Mouse (Mus musculus) left cerebral cortex, adult 2 months (tissue): ENCODE data around the gene Anpep. TPM values are rescaled to one million over a fixed set of nuclear protein-coding genes. Genes with fewer than 3 reads are reported as not detected.

Experiments
- DNase-seq, 2 experiments: peaks; one replicate each; pipeline ENCODE4 v3.0.0; 2021 to 2022; ENCODE audit warnings: low spot score in 2 of 2, mixed read lengths in 1 of 2; ENCODE audit errors: extremely low spot score in 1 of 2
- H3K27ac ChIP-seq: fragments of 200-600 bp; 2 replicates; pipeline ENCODE4 v1.8.1; 2022
- H3K4me3 ChIP-seq: fragments of 200-600 bp; 2 replicates; pipeline ENCODE4 v1.8.1; 2022
- CTCF ChIP-seq: fragments of 200-600 bp; IDR thresholded peaks from 2 replicates; pipeline ENCODE4 v1.8.1; 2022; ENCODE audit warnings: antibody characterized with exemption, mild to moderate bottlenecking, moderate library complexity
- intact Hi-C: fragments of 180-260 bp; cut with DNase I; formaldehyde crosslinking; loops from one replicate; pipeline ENCODE4 v1.15.1; 2025
- total RNA-seq, 2 experiments: library from RNA; stranded (reverse); gene quantifications; 2 replicates each; pipeline ENCODE4 v1.2.3; 2021

Gene Anpep
- total RNA-seq, 2 experiments from 2014 or later, result 2.9 to 7.0 TPM

GRCm38 (mm10) chr7:79858956-79859630 lies 1.8 kb downstream of the Anpep start:
- no peak for TF ChIP-seq CTCF
- DNase-seq, result no peak
- intact Hi-C loops, result no loop called here
- Histone ChIP-seq H3K4me3 (no peak overlapping the region), H3K27ac (no peak overlapping the region)

- Histone ChIP-seq H3K27ac (no peak overlapping the region), H3K4me3 (no peak overlapping the region)
- no peak for TF ChIP-seq CTCF
- intact Hi-C loops, result no loop called here
- no peak for DNase-seq
These were observed 2.5 kb downstream of the Anpep start for GRCm38 (mm10) chr7:79858202-79858934.

DNA sequence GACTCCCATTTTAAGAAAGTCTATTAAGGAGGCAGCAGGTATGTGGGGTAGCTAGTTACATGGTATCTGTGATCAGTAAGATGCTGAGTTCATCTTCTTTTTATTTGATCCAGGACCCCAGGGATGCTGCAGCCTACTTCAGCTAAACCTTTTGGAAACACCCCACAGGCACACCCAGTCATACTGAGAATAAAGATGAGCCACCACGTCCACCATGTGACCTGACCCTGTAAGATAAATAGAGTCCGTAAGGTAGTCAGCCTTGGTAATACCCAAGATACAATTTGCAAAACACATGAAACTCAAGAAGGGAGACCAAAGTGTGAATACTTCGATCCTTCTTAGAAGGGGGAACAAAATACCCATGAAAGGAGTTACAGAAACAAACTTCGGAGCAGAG lies 4.6 kb downstream of the Anpep start:
- H3K27ac ChIP-seq, result no peak overlapping the region
- intact Hi-C loops, result no loop called here
- TF ChIP-seq CTCF, result no peak
- DNase-seq, result no peak
- no peak overlapping the region for H3K4me3 ChIP-seq

DNA sequence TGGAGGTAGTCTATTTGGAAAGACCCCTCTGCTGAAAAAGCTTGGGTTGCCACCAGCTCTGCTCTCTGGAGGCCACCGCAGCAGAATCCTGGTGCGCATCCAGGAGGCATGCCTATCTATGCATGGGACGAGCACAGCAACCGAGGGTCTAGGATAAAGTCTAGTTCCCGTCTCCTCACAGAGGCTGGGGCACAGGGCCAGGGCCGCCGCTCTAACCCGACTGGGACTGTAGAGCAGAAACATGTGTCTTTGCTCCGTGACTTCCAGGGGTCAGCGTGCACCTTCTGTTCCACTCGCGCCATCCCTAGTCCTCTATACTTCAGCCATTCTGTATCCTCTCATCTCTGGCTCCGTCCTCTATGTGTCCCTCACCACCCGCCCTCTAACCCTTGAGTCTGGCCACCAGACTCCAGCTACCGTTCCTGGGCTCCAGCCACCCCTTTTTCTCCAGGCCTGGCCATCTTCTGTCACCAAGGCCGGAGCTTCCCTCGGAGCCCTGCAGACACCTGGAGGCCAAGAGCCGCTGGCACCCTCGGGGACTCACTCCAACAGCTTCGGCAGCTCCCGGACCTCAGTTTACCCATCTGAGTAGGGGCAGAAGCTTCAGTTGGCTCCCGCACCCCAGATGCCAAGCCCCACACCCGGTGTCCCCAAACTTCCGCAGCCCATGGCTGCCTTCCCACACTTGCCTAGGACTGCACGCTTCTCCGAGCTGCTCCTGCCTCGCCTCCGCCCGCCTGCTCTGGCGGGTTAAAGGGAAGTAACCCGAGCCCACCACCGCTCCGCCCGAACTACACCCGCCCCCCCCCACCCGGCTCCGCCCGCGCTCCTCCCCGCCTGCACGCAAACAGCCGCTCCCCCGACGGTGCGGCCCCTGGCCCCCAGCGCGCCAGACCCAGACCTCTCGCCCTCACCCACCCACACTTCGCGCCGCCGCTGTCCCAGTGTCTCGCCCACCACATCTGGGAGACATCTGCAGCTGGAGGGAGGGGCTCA lies 13.1 kb downstream of the Anpep start:
- intact Hi-C loops, result no loop called here
- DNase-seq, result no peak
- TF ChIP-seq CTCF, result no peak
- H3K27ac ChIP-seq, result no peak overlapping the region
- 0 out of 2 replicates have a peak overlapping the region, but pooled peaks have one; percentile 17 for H3K4me3 ChIP-seq

GRCm38 (mm10) chr7:79846342-79846741 lies 14.5 kb downstream of the Anpep start:
- no peak for TF ChIP-seq CTCF
- Histone ChIP-seq H3K4me3 (no peak overlapping the region), H3K27ac (no peak overlapping the region)
- intact Hi-C loops, result no loop called here
- no peak for DNase-seq

DNA sequence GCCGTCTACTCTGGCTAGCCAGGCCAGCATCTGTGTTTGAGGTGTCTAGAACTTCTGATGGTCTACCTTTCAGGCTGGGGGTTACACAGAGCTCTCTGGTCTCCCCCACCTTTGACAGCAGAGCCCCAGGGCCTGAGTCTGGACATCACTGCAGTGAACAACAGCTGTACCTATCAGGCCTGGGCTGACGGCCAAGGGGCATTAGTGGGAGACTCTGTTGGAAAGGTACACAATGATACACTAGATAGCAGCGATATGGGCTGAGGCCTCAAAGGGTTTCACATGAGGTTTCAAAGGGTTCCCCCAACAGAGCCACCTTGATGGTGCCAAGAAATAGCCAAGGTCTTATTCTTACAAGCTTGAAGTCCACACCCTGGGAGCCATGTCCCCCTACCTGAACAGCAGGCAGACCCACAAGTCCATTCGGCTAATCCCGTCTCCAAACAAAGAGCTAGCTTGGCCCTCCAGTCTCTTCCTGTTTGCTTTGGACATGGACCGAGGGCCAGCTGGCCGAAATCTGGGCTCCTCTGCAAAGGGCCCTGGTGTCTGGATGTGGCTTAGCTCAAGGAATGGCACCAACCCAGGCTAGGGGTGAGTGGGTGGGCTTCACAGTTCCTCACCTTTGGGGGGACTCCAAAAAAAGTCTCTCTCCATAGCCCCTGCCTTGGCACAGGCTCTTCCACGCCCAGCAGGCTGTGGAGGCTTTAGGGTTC lies 16.6 kb downstream of the Anpep start:
- Histone ChIP-seq H3K27ac (no peak overlapping the region), H3K4me3 (no peak overlapping the region)
- intact Hi-C loops, result no loop called here
- no peak for DNase-seq
- no peak for TF ChIP-seq CTCF

DNA sequence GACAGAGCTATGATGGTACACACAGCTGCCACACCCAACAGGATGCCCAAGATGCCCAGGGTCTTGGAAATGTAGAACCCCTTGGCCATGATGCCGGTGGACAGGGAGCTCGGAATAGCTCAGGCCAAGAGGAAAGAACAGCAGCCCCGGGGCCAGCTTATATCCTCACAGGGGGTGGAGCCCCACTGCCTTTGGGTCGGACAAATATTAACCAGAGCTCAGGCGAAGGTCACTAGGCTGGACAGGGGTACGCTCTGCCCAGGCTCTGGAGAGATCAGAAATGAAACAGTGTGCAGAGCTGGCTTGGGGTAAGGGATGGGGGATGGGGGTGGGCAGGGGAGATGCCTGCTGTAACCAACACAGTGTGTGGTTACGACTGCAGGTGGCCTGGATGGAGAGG lies 18.7 kb downstream of the Anpep start:
- Histone ChIP-seq H3K27ac (no peak overlapping the region), H3K4me3 (no peak overlapping the region)
- intact Hi-C loops, result no loop called here
- no peak for TF ChIP-seq CTCF
- DNase-seq, result no peak

DNA sequence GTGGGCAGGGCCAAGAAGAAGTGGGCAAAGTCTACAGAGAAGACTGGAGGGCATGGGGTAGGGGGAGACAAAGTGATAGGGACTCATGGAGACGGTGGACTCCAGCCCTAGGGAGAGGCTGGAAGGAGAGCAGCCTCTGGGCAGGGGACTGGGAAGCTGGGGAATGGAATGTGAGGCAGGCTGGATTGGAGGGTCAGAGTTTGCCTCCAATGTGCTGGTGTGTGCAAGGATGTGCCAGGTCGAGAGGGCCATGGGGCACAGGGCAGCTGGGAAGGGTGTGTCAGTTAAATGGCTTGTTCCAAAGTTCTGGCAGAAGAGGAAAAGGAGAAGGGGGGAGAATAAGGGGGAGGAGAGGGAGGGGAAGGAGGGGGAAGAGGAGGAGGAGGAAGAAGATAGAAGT lies 23.6 kb downstream of the Anpep start:
- intact Hi-C loops, result no loop called here
- TF ChIP-seq CTCF, result no peak

DNA sequence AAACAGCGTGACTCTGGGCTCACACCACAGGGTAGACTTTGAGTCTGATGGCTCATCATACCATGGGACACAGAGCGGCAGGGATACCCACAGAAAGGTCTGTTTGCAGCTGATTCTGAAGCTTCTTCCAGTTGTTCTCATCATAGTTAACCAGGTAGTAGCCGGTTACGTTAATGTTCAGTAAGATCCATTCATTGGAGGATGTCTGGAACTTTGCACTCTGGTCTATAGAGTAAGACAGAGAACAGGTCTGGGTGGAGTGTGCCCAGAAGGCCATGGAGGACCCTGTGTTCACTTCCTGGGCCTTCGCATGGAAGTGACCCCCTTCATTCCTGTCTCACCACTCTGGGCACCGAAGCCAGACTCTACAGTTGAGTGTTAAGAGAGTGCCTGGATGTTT lies 25.7 kb downstream of the Anpep start:
- intact Hi-C loops, result no loop called here

More for the DNA sequence above, 23.6 kb downstream of the Anpep start:
- DNase-seq, result no peak
- no peak overlapping the region for H3K4me3 ChIP-seq
- no peak overlapping the region for H3K27ac ChIP-seq

GRCm38 (mm10) chr7:79832980-79833379 lies 27.9 kb downstream of the Anpep start:
- no peak overlapping the region for H3K4me3 ChIP-seq
- no peak for TF ChIP-seq CTCF
- no peak for DNase-seq
- H3K27ac ChIP-seq, result no peak overlapping the region
- intact Hi-C loops, result no loop called here

More for the DNA sequence above, 25.7 kb downstream of the Anpep start:
- no peak for DNase-seq
- no peak for TF ChIP-seq CTCF
- H3K27ac ChIP-seq, result no peak overlapping the region
- no peak overlapping the region for H3K4me3 ChIP-seq

- no peak overlapping the region for H3K27ac ChIP-seq
- TF ChIP-seq CTCF, result no peak
- no peak overlapping the region for H3K4me3 ChIP-seq
- intact Hi-C loops, result no loop called here
- no peak for DNase-seq
These were observed 29.3 kb downstream of the Anpep start for GRCm38 (mm10) chr7:79831585-79831984.
